Mouse (Mus musculus): Measurements from ENCODE around the gene Ptgdr. TPM values are rescaled to one million over a fixed set of nuclear protein-coding genes. Genes with fewer than 3 reads are reported as not detected.

The Ptgdr gene
- polyA plus RNA-seq, 1 experiment from 2014 or later, result 1.6 TPM

Other genes starting within 250 kb of the Ptgdr start
- gene Gm5624, start 231.4 kb downstream of the Ptgdr start, polyA plus RNA-seq (2015; fragmentation: Nextera tagmentation; extraction: Ambion mirVana), result not detected in 2 replicates
- gene Gm8257, start 152.9 kb downstream of the Ptgdr start, polyA plus RNA-seq (2015; fragmentation: Nextera tagmentation; extraction: Ambion mirVana), result not detected in 2 replicates
- not detected in 2 replicates for gene Gm8267, start 109.0 kb downstream of the Ptgdr start, polyA plus RNA-seq (2015; fragmentation: Nextera tagmentation; extraction: Ambion mirVana)
- gene Ptger2, start 128.8 kb upstream of the Ptgdr start, polyA plus RNA-seq (2015; fragmentation: Nextera tagmentation; extraction: Ambion mirVana), result 1.5 and 1.6 TPM in 2 replicates

Measured in embryonic facial prominence, embryonic 15.5 days (tissue).